Mouse (Mus musculus): ENCODE data around the gene Ccdc6.
A peak's percentile ranks its signal among the peaks of the same experiment; 100 is the strongest.

Gene Ccdc6

GRCm38 (mm10) chr10:70135680-70136079 lies 38.8 kb downstream of the Ccdc6 start:
- no peak for DNase-seq

DNA sequence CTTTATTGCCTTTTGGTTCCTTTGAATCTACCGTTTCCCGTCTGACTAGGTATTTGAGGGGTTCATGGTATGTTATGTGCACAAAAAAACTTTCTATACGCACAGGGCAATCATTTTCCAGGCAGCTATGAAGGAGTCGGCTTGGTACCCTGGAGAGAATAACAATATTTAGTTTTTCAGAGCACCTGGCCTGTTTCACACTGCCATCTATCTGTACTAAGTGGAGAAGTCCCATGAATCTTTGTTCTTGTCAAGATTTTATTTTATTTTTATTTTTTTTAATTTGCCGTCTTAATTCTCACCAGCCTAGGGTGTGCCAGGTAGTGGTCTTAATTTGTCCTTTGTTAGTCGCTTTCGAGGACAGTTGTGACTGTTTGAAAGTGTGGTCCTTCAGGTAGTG lies 40.7 kb downstream of the Ccdc6 start:
- DNase-seq: no peak

- DNase-seq: no peak
Observed at GRCm38 (mm10) chr10:70138150-70138549, 41.2 kb downstream of the Ccdc6 start.

GRCm38 (mm10) chr10:70139368-70139767 lies 42.4 kb downstream of the Ccdc6 start:
- DNase-seq: no peak

- no peak for DNase-seq
Observed at GRCm38 (mm10) chr10:70140414-70140813, 43.5 kb downstream of the Ccdc6 start.

GRCm38 (mm10) chr10:70142623-70143022 lies 45.7 kb downstream of the Ccdc6 start:
- no peak for DNase-seq

DNA sequence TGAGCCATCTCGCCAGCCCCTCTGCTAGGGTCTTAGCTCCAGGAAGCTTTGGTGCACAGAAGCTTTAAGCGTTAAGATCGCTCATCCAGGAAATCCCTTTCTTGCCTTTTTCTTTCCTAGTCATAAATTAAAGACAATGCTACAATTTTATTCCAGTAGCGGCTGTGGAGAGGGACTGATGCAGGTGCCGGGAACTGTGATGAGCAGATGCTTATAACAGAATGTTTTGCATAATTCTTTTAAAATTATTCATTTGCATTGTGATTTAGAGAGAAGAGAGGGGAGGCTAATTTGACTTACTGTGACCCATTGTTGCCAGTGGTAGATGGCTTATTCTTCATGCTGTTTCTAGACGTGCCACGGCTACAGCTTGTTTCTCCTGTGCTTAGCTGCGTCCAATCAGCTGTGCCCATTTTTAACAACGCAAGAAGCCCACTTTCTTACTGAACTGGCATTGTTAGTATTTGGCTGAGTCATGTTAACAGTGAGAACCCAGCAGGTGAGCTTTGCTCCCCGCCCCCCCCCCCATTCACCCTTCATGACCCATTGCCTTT lies 47.2 kb downstream of the Ccdc6 start:
- no peak for DNase-seq

DNA sequence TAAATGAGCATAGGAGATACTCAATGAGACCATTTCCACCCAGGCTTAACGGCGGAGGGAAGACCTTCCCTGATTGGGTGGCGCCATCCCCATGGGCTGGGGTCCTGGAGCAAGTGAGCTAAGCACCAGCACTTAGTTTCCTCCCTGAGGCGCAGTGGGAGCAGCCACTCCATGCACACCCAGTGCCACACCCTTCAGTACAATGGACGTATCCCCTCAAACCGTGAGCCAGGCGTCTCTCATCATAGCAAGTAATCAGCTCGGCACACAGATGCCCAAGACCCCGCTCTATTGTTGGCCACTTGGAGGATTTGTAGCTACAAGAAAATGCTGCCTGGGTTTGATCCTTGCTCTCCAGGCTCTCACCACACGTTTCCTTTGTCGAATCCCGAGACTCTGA lies 49.0 kb downstream of the Ccdc6 start:
- DNase-seq: no peak

GRCm38 (mm10) chr10:70149093-70149492 lies 52.2 kb downstream of the Ccdc6 start:
- no peak for DNase-seq

GRCm38 (mm10) chr10:70150301-70150700 lies 53.4 kb downstream of the Ccdc6 start:
- no peak for DNase-seq

DNA sequence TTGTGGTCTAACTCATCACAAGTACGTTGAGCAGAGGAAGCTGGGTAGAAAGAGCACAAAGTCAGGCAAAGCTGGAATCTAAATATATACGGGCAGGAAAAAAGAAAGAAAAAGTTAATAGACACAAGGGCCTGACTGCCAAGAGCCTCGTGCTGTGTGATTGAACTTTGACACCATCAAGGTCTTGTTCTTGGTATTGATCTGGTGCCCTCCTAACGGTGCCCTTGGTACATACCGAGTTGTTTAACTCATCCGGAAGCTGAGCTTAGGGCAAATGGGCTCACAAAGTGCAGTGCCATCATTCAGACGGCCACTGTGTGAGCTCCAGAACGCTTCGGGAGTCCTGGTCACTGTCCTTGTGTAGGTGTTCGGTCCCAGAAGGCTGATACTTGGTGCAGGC lies 54.2 kb downstream of the Ccdc6 start:
- DNase-seq: no peak

- DNase-seq: no peak
Observed at GRCm38 (mm10) chr10:70152190-70152743, 55.3 kb downstream of the Ccdc6 start.

GRCm38 (mm10) chr10:70153810-70154209 lies 56.9 kb downstream of the Ccdc6 start:
- no peak for DNase-seq

DNA sequence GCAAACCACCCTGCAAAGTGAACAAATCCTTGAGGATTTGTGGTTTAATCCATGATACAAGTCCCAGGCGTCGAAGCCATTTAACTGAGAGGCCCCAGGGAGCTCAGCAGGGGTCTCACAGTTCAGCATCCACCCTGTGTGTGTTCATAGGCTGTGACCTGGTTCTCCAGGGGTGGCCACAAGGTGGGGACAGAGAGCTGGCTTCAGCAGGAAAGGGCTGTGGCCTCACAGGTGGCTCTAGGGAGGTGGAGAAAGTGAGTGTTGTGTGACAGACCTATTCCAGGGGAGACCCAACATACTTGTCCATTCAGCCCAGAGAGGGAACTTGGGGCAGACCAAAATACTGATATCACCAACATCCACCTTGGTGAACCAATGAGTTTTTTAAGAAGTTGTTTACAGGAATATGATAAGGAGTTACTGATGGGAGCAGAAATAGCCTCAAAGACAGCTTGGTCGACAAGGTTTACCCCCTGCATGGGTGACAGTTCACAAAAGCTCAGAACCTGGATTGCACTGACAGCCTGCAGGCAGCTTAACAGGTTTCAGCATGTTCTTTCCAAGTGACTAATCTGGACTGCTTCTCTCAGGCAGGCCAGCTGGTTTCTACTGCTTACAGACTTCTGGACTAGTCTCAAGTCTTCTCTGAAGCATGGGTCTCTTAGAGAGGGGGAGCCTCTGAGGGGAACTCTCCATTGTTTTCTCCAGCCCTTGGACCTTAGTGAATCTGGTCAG lies 59.7 kb downstream of the Ccdc6 start:
- DNase-seq: peak; percentile 50

GRCm38 (mm10) chr10:70159651-70160320 lies 62.9 kb downstream of the Ccdc6 start:
- DNase-seq: peak; percentile 67

GRCm38 (mm10) chr10:70160811-70161210 lies 63.9 kb downstream of the Ccdc6 start:
- DNase-seq: no peak

- DNase-seq: no peak
Observed at GRCm38 (mm10) chr10:70161504-70161903, 64.6 kb downstream of the Ccdc6 start.

DNA sequence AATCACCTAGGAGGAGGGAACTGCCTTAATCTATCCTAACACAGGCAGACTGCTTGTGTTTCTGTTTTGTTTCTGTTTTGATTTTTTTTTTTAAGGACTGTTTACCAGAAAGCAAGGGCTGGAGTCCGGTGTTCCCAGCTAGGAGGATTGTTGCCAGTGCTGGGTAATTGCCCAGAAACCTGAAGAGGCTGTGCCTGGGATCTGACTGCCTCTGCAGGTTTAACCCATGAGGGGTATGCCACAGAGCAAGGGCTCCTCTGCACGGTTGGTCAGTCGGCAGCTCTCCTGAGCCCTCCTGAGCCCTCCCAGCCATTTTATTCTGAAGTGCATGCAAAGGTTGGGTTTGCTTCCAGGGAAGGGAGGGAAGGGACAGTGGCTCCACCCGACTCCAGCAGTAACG lies 66.8 kb downstream of the Ccdc6 start:
- DNase-seq: peak; percentile 77

GRCm38 (mm10) chr10:70165877-70166276 lies 69.0 kb downstream of the Ccdc6 start:
- DNase-seq: peak; percentile 69

- no peak for DNase-seq
Observed at GRCm38 (mm10) chr10:70166427-70166826, 69.5 kb downstream of the Ccdc6 start.

DNA sequence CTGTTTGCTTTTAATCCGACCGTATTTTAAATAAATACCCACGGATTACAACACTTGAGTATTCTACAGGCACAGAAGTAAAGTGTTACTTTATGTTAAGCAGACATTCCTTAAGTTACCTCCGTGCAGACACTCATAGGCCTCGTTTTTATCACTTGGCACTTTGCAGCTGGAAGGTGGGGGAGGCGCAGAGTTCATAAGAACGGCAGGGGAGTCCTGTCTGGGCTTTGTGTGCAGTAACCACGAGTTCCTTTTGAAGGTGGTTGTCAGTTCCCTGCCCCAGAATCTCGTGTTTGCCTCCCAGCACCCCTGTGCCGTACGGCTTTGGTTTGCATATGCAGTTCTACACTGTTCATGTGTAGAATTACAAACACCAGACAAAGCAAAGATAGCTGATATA lies 70.7 kb downstream of the Ccdc6 start:
- no peak for DNase-seq

DNA sequence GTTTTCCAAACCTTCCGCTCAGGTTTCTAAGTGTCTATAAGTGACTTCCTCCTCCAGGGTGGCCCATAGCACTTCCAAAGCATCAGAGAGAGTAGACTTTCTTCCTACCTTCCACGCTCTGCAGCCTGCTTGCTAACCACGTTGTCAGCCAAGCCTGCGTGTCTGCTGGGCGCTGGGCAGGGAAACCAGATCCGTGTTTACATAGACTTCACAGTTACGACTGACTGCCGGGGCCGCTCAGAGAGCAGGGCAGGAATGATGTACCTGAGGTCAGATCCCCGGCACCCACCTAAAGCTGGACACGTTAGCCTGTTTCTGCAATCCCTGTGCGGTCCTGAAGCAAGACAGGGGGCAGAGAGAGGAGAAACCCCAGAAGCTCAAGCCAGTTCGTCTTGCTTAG lies 71.5 kb downstream of the Ccdc6 start:
- no peak for DNase-seq

DNA sequence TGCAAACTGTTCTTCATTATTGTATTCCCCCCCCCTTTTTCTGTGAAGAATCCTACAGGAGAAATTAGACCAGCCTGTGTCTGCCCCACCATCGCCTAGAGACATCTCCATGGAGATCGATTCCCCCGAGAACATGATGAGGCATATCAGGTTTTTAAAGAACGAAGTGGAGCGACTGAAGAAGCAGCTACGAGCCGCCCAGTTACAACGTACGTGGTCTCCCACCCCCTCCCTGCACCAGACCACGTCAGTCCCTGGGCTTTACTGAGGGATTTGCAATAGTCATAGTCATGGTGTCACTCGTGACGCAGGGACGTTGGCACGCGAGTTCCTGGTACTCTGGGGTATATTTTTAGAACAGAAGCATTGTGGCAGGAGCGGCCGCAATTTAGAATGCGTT lies 72.1 kb downstream of the Ccdc6 start:
- DNase-seq: no peak

GRCm38 (mm10) chr10:70173314-70173713 lies 76.4 kb downstream of the Ccdc6 start:
- peak; percentile 56 for DNase-seq
